Mouse (Mus musculus) hindbrain, embryonic 12.5 days (tissue): ENCODE measurements around the gene Sdc4. TPM values are rescaled to one million over a fixed set of nuclear protein-coding genes. Genes with fewer than 3 reads are reported as not detected.
A peak's percentile ranks its signal among the peaks of the same experiment; 100 is the strongest.

Experiments
- ATAC-seq: fragments of 200-750 bp; cut with Nextera tagmentation; 2 replicates; pipeline ENCODE4 v1.8.0; 2017; ENCODE audit warnings: moderate TSS enrichment; ENCODE audit not compliant: low FRiP score
- H3K27ac ChIP-seq: fragments of 300-500 bp; sonication (generic); 2 replicates; pipeline ENCODE4 v1.5.1; 2016; ENCODE audit warnings: mild to moderate bottlenecking
- H3K27me3 ChIP-seq: fragments of 300-500 bp; sonication (generic); 2 replicates; pipeline ENCODE4 v1.6.1; 2016; ENCODE audit warnings: mild to moderate bottlenecking
- H3K36me3 ChIP-seq: fragments of 300-500 bp; sonication (generic); 2 replicates; pipeline ENCODE4 v1.6.1; 2016; ENCODE audit warnings: mild to moderate bottlenecking
- H3K4me1 ChIP-seq: fragments of 300-500 bp; sonication (generic); 2 replicates; pipeline ENCODE4 v1.6.1; 2016
- H3K4me2 ChIP-seq: fragments of 300-500 bp; sonication (generic); replicated peaks from 2 replicates; pipeline ENCODE4 v1.6.1; 2016; ENCODE audit warnings: mild to moderate bottlenecking
- H3K4me3 ChIP-seq: fragments of 300-500 bp; sonication (generic); 2 replicates; pipeline ENCODE4 v1.5.1; 2016; ENCODE audit warnings: mild to moderate bottlenecking
- H3K9ac ChIP-seq: fragments of 300-500 bp; sonication (generic); 2 replicates; pipeline ENCODE4 v1.6.1; 2016; ENCODE audit warnings: mild to moderate bottlenecking, moderate library complexity
- H3K9me3 ChIP-seq: fragments of 300-500 bp; sonication (generic); replicated peaks from 2 replicates; pipeline ENCODE4 v1.6.1; 2016; ENCODE audit warnings: mild to moderate bottlenecking
- WGBS: fragments of 180-500 bp; shearing (Covaris S2); methylation state at CpG from one replicate; pipeline ENCODE4 v1.1.7; 2016; 5-methylcytosine and 5-hydroxymethylcytosine counted together
- polyA plus RNA-seq: library from polyadenylated mRNA; unstranded; fragments of >200 nt; fragmentation: Nextera tagmentation; extraction: Ambion mirVana; gene quantifications from 2 replicates; pipeline ENCODE4 v1.2.1, GENCODE M21; 2016

The Sdc4 gene
- polyA plus RNA-seq, 1 experiment from 2014 or later: 18.8 TPM

GRCm38 (mm10) chr2:164446086-164446469 is 2.4 kb upstream of the Sdc4 start:
- Histone ChIP-seq H3K27me3 (peaks cover 11% of the 10 kb centered on the region), H3K36me3 (no peaks in the 10 kb centered on the region), H3K9me3 (no peaks in the 10 kb centered on the region), H3K9ac (no peak overlapping the region), H3K4me3 (no peak overlapping the region), H3K27ac (no peak overlapping the region), H3K4me1 (peaks cover 26% of the 10 kb centered on the region), H3K4me2 (no peak overlapping the region)
- WGBS: 81% methylated on average over 3 of the region's 3 CpGs
- ATAC-seq: no peak

DNA sequence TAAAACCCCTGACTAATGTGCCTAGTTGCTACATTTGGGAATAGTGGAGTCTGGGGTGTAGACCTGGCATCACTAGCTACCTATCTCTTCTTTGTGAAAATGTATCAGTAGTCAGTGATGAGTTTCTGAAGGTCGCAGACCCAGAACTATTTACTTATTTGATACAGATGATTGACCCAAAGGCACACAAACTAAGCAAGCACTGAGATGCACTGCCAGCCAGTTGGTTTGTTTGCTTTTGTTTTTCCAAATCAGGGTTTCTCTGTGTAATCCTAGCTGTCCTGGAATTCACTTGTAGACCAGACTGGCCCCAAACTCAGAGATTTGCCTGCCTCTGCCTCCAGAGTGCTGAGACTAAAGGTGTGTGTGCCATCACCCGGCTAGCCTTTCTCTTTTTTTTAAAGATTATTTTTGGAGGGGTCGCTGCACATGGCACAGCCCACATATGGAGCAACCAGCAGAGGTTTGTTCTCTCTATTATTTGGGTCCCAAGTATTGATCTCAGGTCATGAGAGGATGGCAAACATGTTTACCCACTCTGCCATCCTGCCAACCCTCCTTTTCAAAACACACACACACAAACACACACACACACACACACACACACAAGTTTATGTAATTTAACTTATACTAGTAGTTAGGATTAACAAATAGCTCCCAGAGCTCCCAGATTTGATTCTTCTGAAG is 1.9 kb upstream of the Sdc4 start:
- Histone ChIP-seq H3K9me3 (no peaks in the 10 kb centered on the region), H3K4me2 (no peak overlapping the region), H3K36me3 (no peaks in the 10 kb centered on the region), H3K27me3 (peaks cover 14% of the 10 kb centered on the region), H3K27ac (no peak overlapping the region), H3K4me3 (no peak overlapping the region), H3K4me1 (peaks cover 28% of the 10 kb centered on the region), H3K9ac (no peak overlapping the region)
- WGBS: 84% methylated on average over 3 of the region's 3 CpGs
- no peak for ATAC-seq

- no peak overlapping the region for H3K9ac ChIP-seq
- no peak overlapping the region for H3K27ac ChIP-seq
- H3K9me3 ChIP-seq: no peaks in the 10 kb centered on the region
- WGBS: 89% methylated on average over 2 of the region's 2 CpGs
- no peaks in the 10 kb centered on the region for H3K36me3 ChIP-seq
- H3K4me1 ChIP-seq: peaks cover 31% of the 10 kb centered on the region
- no peak overlapping the region for H3K4me2 ChIP-seq
- no peak overlapping the region for H3K4me3 ChIP-seq
- peaks cover 14% of the 10 kb centered on the region for H3K27me3 ChIP-seq
- no peak for ATAC-seq
Measured at GRCm38 (mm10) chr2:164444701-164445100, 1.0 kb upstream of the Sdc4 start.

DNA sequence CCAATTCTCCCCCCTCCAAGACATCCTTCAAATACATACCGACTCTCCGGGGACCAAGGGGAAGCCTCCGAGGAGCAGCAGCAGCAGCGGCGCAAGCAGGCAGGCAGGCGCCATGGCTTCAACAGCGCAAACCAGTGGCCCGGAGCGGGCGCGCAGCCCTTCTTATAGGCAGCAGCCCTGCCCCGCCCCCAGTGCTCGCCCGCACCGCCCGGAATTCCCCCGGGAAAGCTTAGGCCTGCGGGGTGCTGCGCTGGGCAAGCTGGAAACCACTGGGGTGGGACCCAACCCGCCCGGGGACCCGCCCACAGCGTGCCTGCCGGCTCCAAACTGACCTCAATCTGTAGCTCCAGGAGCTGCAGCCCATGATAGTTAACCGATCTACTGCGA is 643 bp downstream of the Sdc4 start:
- Histone ChIP-seq H3K27ac (no peak overlapping the region), H3K9me3 (no peaks in the 10 kb centered on the region), H3K36me3 (no peaks in the 10 kb centered on the region), H3K4me1 (peaks cover 31% of the 10 kb centered on the region), H3K9ac (peak overlapping the region; percentile 68), H3K4me3 (peak overlapping the region; percentile 50), H3K4me2 (peak overlapping the region; percentile 91), H3K27me3 (peaks cover 14% of the 10 kb centered on the region)
- ATAC-seq: peak; percentile 87
- WGBS: under 1% methylated on average over 26 of the region's 26 CpGs

- peak; percentile 32; the same call in 1 of the 2 replicates for ATAC-seq
- Histone ChIP-seq H3K4me1 (peaks cover 31% of the 10 kb centered on the region), H3K27ac (no peak overlapping the region)
Measured at GRCm38 (mm10) chr2:164442315-164443050, 1.2 kb downstream of the Sdc4 start.

GRCm38 (mm10) chr2:164441731-164442130 is 2.0 kb downstream of the Sdc4 start:
- Histone ChIP-seq H3K9me3 (no peaks in the 10 kb centered on the region), H3K36me3 (no peaks in the 10 kb centered on the region), H3K4me2 (peak overlapping the region; percentile 91), H3K4me1 (peaks cover 35% of the 10 kb centered on the region), H3K27ac (no peak overlapping the region), H3K27me3 (peaks cover 14% of the 10 kb centered on the region), H3K4me3 (0 out of 2 replicates have a peak overlapping the region, but pooled peaks have one; percentile 50), H3K9ac (no peak overlapping the region)
- WGBS: 24% methylated on average over 7 of the region's 7 CpGs
- no peak for ATAC-seq

More at GRCm38 (mm10) chr2:164442315-164443050, 1.2 kb downstream of the Sdc4 start:
- Histone ChIP-seq H3K4me3 (peak overlapping the region; percentile 50), H3K9ac (peak overlapping the region; percentile 68), H3K4me2 (peak overlapping the region; percentile 91), H3K9me3 (no peaks in the 10 kb centered on the region), H3K36me3 (no peaks in the 10 kb centered on the region), H3K27me3 (peaks cover 14% of the 10 kb centered on the region)
- 3% methylated on average over 29 of the region's 29 CpGs for WGBS

DNA sequence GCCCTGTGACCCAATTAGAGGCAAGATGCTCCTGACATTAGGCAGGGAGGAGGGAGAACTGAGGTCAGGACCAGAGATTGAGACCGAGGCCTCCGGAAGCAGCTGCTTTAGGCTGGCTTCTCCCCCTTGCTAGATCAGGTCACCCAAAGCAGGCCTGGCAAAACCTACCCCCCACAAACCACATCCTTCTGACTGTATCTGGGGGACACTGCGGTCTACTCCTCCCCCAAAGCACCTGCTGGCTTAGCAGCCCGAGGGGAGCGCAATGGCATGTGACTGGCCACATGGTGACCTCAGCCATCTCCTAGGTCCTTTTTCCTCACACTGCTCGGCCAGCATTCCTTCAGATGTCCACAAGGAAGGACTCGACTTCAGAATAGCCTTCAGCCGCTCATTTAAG is 2.5 kb downstream of the Sdc4 start:
- 38% methylated on average over 8 of the region's 8 CpGs for WGBS

DNA sequence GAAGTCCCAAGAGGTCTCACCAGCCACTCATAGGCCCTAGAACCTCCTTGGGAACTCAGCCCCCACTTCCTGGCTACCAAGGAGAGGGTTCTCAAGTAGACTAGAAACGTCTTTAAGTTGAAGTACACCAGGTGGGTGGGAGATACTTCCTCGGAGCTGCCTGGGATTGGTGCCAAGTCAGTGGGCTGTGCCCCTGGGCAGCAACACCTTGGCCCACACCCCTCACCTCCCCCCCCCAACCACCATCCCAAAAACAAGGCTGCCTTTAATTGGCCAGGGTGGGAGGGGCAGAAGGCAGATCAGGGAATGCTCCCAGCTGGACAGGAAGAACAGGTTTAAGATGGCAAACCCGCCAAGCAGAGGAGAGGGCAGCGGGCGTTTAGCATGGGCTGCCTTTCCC is 3.4 kb downstream of the Sdc4 start:
- WGBS: 82% methylated on average over 5 of the region's 5 CpGs
- Histone ChIP-seq H3K27me3 (peaks cover 14% of the 10 kb centered on the region), H3K4me2 (no peak overlapping the region), H3K4me3 (no peak overlapping the region), H3K27ac (no peak overlapping the region), H3K4me1 (peaks cover 38% of the 10 kb centered on the region), H3K9me3 (no peaks in the 10 kb centered on the region), H3K9ac (no peak overlapping the region), H3K36me3 (no peaks in the 10 kb centered on the region)
- no peak for ATAC-seq

More for the DNA sequence above, 2.5 kb downstream of the Sdc4 start:
- ATAC-seq: no peak
- Histone ChIP-seq H3K4me2 (peak overlapping the region; percentile 91; the same call in 1 of the 2 replicates), H3K4me1 (peaks cover 35% of the 10 kb centered on the region), H3K27me3 (peaks cover 14% of the 10 kb centered on the region), H3K36me3 (no peaks in the 10 kb centered on the region), H3K4me3 (no peak overlapping the region), H3K9ac (no peak overlapping the region), H3K9me3 (no peaks in the 10 kb centered on the region), H3K27ac (no peak overlapping the region)

GRCm38 (mm10) chr2:164439001-164439421 is 4.7 kb downstream of the Sdc4 start:
- H3K4me3 ChIP-seq: no peak overlapping the region
- no peaks in the 10 kb centered on the region for H3K9me3 ChIP-seq
- H3K4me1 ChIP-seq: peaks cover 38% of the 10 kb centered on the region
- WGBS: 70% methylated on average over 3 of the region's 3 CpGs
- H3K27ac ChIP-seq: no peak overlapping the region
- no peak overlapping the region for H3K4me2 ChIP-seq
- H3K9ac ChIP-seq: no peak overlapping the region
- peaks cover 18% of the 10 kb centered on the region for H3K27me3 ChIP-seq
- no peaks in the 10 kb centered on the region for H3K36me3 ChIP-seq
- ATAC-seq: no peak

GRCm38 (mm10) chr2:164438257-164438656 is 5.4 kb downstream of the Sdc4 start:
- Histone ChIP-seq H3K9me3 (no peaks in the 10 kb centered on the region), H3K27me3 (peaks cover 18% of the 10 kb centered on the region), H3K4me1 (peaks cover 33% of the 10 kb centered on the region), H3K4me3 (no peak overlapping the region), H3K27ac (no peak overlapping the region), H3K9ac (no peak overlapping the region), H3K36me3 (no peaks in the 10 kb centered on the region), H3K4me2 (no peak overlapping the region)
- no peak for ATAC-seq
- WGBS: 71% methylated on average over 8 of the region's 8 CpGs

GRCm38 (mm10) chr2:164437710-164438109 is 6.0 kb downstream of the Sdc4 start:
- no peak for ATAC-seq
- Histone ChIP-seq H3K4me2 (no peak overlapping the region), H3K27ac (no peak overlapping the region), H3K9ac (no peak overlapping the region), H3K27me3 (peaks cover 18% of the 10 kb centered on the region), H3K9me3 (no peaks in the 10 kb centered on the region), H3K36me3 (no peaks in the 10 kb centered on the region), H3K4me3 (no peak overlapping the region), H3K4me1 (peaks cover 28% of the 10 kb centered on the region)
- 76% methylated on average over 6 of the region's 6 CpGs for WGBS

DNA sequence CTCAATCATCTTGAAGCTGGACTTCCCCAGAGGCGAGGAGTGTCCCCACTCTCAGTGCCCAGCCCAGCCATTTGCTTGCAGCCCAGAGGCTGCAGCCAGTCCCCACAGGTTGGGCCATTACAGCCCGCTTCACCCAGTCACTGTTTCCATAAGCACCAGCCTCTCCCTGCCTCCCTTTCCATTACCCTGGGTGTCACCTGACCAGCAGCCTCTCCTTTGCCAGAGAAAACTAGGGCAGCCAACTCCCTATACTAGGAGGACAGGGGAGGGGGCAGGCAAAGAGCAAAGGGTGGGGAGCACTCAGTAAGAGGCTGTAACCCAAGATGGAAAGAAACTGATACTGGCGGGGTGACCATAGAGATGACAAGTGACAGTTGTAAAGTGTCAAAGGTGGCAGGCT is 6.7 kb downstream of the Sdc4 start:
- Histone ChIP-seq H3K36me3 (no peaks in the 10 kb centered on the region), H3K4me3 (no peak overlapping the region), H3K27ac (0 out of 2 replicates have a peak overlapping the region, but pooled peaks have one; percentile 48), H3K4me2 (no peak overlapping the region), H3K4me1 (peaks cover 27% of the 10 kb centered on the region), H3K9ac (no peak overlapping the region), H3K27me3 (peaks cover 16% of the 10 kb centered on the region), H3K9me3 (no peaks in the 10 kb centered on the region)
- no peak for ATAC-seq
- WGBS: 52% methylated on average over 3 of the region's 3 CpGs
